Mouse (Mus musculus) bone marrow macrophage, adult 2 months (primary cell): ENCODE measurements around the gene Sstr2.

ENCODE experiments used
- CTCF ChIP-seq: IDR thresholded peaks from 2 replicates; pipeline ENCODE4 v1.5.1; 2012; ENCODE audit warnings: low read depth, mild to moderate bottlenecking, low read length, moderate library complexity
- POLR2A ChIP-seq: IDR thresholded peaks from 2 replicates; pipeline ENCODE4 v1.6.1; 2012; ENCODE audit warnings: mild to moderate bottlenecking, low read depth, low read length, borderline replicate concordance

DNA sequence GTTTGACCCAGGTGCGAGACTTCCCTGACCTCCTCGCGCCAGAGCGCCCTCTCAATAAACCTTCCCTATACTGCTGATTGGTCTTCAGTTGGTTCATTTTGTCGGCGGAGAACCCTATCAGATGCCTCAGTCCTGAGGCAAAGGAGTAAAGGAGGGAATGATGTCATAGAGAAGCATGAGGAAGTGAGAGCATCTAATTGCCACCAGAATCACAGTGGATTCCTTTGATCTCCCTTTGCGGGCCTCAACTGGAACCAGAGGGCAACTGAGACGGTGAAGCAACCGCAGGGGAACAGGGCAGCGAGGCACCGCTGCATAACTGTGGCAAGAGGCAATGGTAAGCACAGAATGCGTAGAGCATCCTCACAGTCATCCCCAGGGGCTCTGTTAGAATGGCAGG lies 19.5 kb downstream of the Sstr2 start:
- TF ChIP-seq CTCF (no peak), POLR2A (no peak)
